Mouse (Mus musculus): Measurements from ENCODE around the gene Mettl26.

DNA sequence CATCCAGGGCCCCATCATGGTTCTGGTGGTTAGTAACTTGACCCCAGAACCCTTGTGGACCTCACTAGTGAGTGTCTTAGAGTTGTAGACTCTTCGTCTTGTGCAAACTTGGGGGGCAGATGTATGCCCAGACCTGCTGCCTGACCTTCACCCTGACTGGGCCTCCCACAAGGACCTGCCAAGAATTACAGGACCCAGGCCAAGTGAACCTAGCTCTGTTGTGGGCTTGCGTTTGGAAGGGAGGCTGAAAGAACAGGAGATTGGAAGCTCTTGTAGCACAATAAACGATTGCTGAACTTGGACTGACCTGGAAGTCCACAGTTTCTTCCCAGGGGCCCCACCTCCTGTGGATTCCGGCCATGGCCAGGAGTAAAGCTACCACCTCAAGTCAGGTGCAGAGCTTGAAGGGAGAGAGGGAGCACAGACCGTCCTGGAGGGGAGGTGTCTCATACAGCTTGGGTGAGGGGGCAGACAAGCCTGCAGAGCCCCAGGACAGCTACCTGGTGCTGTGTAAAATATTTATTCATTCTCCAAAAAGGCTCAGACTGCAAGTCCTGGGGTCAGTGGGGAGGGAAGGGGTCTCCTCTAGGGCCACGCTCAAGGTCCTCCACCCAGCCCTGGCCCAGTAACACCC is 40.8 kb upstream of the Mettl26 start:
- TF ChIP-seq CTCF (IDR thresholded peaks at IDR 0.05; ENCODE audit: extremely low read depth, insufficient read depth, low read length) = no peak
- TF ChIP-seq POLR2A (IDR thresholded peaks at IDR 0.05; ENCODE audit: extremely low read depth, insufficient read depth, low read length) = no peak
